Mouse (Mus musculus): ENCODE measurements around the gene Cacng2. TPM values are rescaled to one million over a fixed set of nuclear protein-coding genes. Genes with fewer than 3 reads are reported as not detected.

Cacng2 gene
- polyA plus RNA-seq (2012) = not detected in 2 replicates

- no peaks in the 10 kb centered on the region for H3K36me3 ChIP-seq (ENCODE audit: control insufficient read depth)
Observed at GRCm38 (mm10) chr15:78119704-78120103, at the start of gene Cacng2. Cacng2 (minus strand) TSS chr15:78120028.

GRCm38 (mm10) chr15:78169566-78169965, 49.7 kb upstream of the Cacng2 start:
- Histone ChIP-seq H3K4me1 (ENCODE audit: control insufficient read depth) (peaks cover 22% of the 10 kb centered on the region), H3K4me3 (replicated peaks) (no peak overlapping the region), H3K36me3 (ENCODE audit: control insufficient read depth) (peaks cover 21% of the 10 kb centered on the region), H3K9me3 (ENCODE audit: control insufficient read depth, low read length) (no peaks in the 10 kb centered on the region), H3K27me3 (ENCODE audit: control insufficient read depth) (no peaks in the 10 kb centered on the region)
- TF ChIP-seq GATA1 (IDR thresholded peaks at IDR 0.05; ENCODE audit: low read length) (no peak), TAL1 (IDR thresholded peaks at IDR 0.05; ENCODE audit: low read length) (no peak)

More at GRCm38 (mm10) chr15:78119704-78120103, at the start of gene Cacng2:
- TF ChIP-seq TAL1 (IDR thresholded peaks at IDR 0.05; ENCODE audit: low read length) = no peak
- no peak for TF ChIP-seq GATA1 (IDR thresholded peaks at IDR 0.05; ENCODE audit: low read length)
- no peak within 1 kb of the TSS for H3K4me3 ChIP-seq (replicated peaks)
- peaks cover 9% of the 10 kb centered on the region; the same call in 1 of the 2 replicates for H3K27me3 ChIP-seq (ENCODE audit: control insufficient read depth)
- H3K4me1 ChIP-seq (ENCODE audit: control insufficient read depth) = no peaks in the 10 kb centered on the region
- peaks cover 4% of the 10 kb centered on the region; the same call in 1 of the 2 replicates for H3K9me3 ChIP-seq (ENCODE audit: control insufficient read depth, low read length)

- H3K36me3 ChIP-seq (ENCODE audit: control insufficient read depth) = peaks cover 34% of the 10 kb centered on the region
- TF ChIP-seq TAL1 (IDR thresholded peaks at IDR 0.05; ENCODE audit: low read length) (no peak), GATA1 (IDR thresholded peaks at IDR 0.05; ENCODE audit: low read length) (no peak)
- no peaks in the 10 kb centered on the region for H3K4me1 ChIP-seq (ENCODE audit: control insufficient read depth)
- H3K27me3 ChIP-seq (ENCODE audit: control insufficient read depth) = no peaks in the 10 kb centered on the region
- H3K4me3 ChIP-seq (replicated peaks) = no peak overlapping the region
- no peaks in the 10 kb centered on the region for H3K9me3 ChIP-seq (ENCODE audit: control insufficient read depth, low read length)
Observed at GRCm38 (mm10) chr15:78165292-78165691, 45.5 kb upstream of the Cacng2 start.

- H3K4me1 ChIP-seq (ENCODE audit: control insufficient read depth) = no peaks in the 10 kb centered on the region
- H3K9me3 ChIP-seq (ENCODE audit: control insufficient read depth, low read length) = no peaks in the 10 kb centered on the region
- H3K4me3 ChIP-seq (replicated peaks) = no peak overlapping the region
- H3K27me3 ChIP-seq (ENCODE audit: control insufficient read depth) = no peaks in the 10 kb centered on the region
- TF ChIP-seq GATA1 (IDR thresholded peaks at IDR 0.05; ENCODE audit: low read length) = no peak
- TF ChIP-seq TAL1 (IDR thresholded peaks at IDR 0.05; ENCODE audit: low read length) = no peak
- H3K36me3 ChIP-seq (ENCODE audit: control insufficient read depth) = peaks cover 34% of the 10 kb centered on the region
Observed at GRCm38 (mm10) chr15:78164466-78164865, 44.6 kb upstream of the Cacng2 start.

GRCm38 (mm10) chr15:78161946-78162345, 42.1 kb upstream of the Cacng2 start:
- H3K36me3 ChIP-seq (ENCODE audit: control insufficient read depth) = peaks cover 30% of the 10 kb centered on the region
- no peak overlapping the region for H3K4me3 ChIP-seq (replicated peaks)
- no peaks in the 10 kb centered on the region for H3K9me3 ChIP-seq (ENCODE audit: control insufficient read depth, low read length)
- H3K4me1 ChIP-seq (ENCODE audit: control insufficient read depth) = no peaks in the 10 kb centered on the region
- TF ChIP-seq GATA1 (IDR thresholded peaks at IDR 0.05; ENCODE audit: low read length) (no peak), TAL1 (IDR thresholded peaks at IDR 0.05; ENCODE audit: low read length) (no peak)
- H3K27me3 ChIP-seq (ENCODE audit: control insufficient read depth) = no peaks in the 10 kb centered on the region

- Histone ChIP-seq H3K4me1 (ENCODE audit: control insufficient read depth) (no peaks in the 10 kb centered on the region), H3K4me3 (replicated peaks) (no peak overlapping the region), H3K9me3 (ENCODE audit: control insufficient read depth, low read length) (no peaks in the 10 kb centered on the region), H3K36me3 (ENCODE audit: control insufficient read depth) (peaks cover 7% of the 10 kb centered on the region), H3K27me3 (ENCODE audit: control insufficient read depth) (no peaks in the 10 kb centered on the region)
- TF ChIP-seq TAL1 (IDR thresholded peaks at IDR 0.05; ENCODE audit: low read length) (no peak), GATA1 (IDR thresholded peaks at IDR 0.05; ENCODE audit: low read length) (no peak)
Observed at GRCm38 (mm10) chr15:78158335-78158734, 38.5 kb upstream of the Cacng2 start.

- H3K4me1 ChIP-seq (ENCODE audit: control insufficient read depth) = no peaks in the 10 kb centered on the region
- H3K36me3 ChIP-seq (ENCODE audit: control insufficient read depth) = peaks cover 3% of the 10 kb centered on the region
Observed at GRCm38 (mm10) chr15:78157824-78158223, 38.0 kb upstream of the Cacng2 start.

GRCm38 (mm10) chr15:78157330-78157729, 37.5 kb upstream of the Cacng2 start:
- no peaks in the 10 kb centered on the region for H3K4me1 ChIP-seq (ENCODE audit: control insufficient read depth)
- no peak overlapping the region for H3K4me3 ChIP-seq (replicated peaks)
- H3K36me3 ChIP-seq (ENCODE audit: control insufficient read depth) = no peaks in the 10 kb centered on the region
- H3K9me3 ChIP-seq (ENCODE audit: control insufficient read depth, low read length) = no peaks in the 10 kb centered on the region
- TF ChIP-seq GATA1 (IDR thresholded peaks at IDR 0.05; ENCODE audit: low read length) = no peak
- TF ChIP-seq TAL1 (IDR thresholded peaks at IDR 0.05; ENCODE audit: low read length) = no peak
- no peaks in the 10 kb centered on the region for H3K27me3 ChIP-seq (ENCODE audit: control insufficient read depth)

More at GRCm38 (mm10) chr15:78157824-78158223, 38.0 kb upstream of the Cacng2 start:
- TF ChIP-seq TAL1 (IDR thresholded peaks at IDR 0.05; ENCODE audit: low read length) = no peak
- no peak for TF ChIP-seq GATA1 (IDR thresholded peaks at IDR 0.05; ENCODE audit: low read length)
- H3K4me3 ChIP-seq (replicated peaks) = no peak overlapping the region
- no peaks in the 10 kb centered on the region for H3K9me3 ChIP-seq (ENCODE audit: control insufficient read depth, low read length)
- H3K27me3 ChIP-seq (ENCODE audit: control insufficient read depth) = no peaks in the 10 kb centered on the region

GRCm38 (mm10) chr15:78155421-78155820, 35.6 kb upstream of the Cacng2 start:
- no peaks in the 10 kb centered on the region for H3K9me3 ChIP-seq (ENCODE audit: control insufficient read depth, low read length)
- no peaks in the 10 kb centered on the region for H3K36me3 ChIP-seq (ENCODE audit: control insufficient read depth)
- H3K4me3 ChIP-seq (replicated peaks) = no peak overlapping the region
- no peak for TF ChIP-seq GATA1 (IDR thresholded peaks at IDR 0.05; ENCODE audit: low read length)
- TF ChIP-seq TAL1 (IDR thresholded peaks at IDR 0.05; ENCODE audit: low read length) = no peak
- no peaks in the 10 kb centered on the region for H3K27me3 ChIP-seq (ENCODE audit: control insufficient read depth)
- H3K4me1 ChIP-seq (ENCODE audit: control insufficient read depth) = no peaks in the 10 kb centered on the region

Measured in erythroblast, embryonic 14.5 days (primary cell).